Mouse (Mus musculus): ENCODE data around the gene Tuba1b. TPM values are rescaled to one million over a fixed set of nuclear protein-coding genes. Genes with fewer than 3 reads are reported as not detected.
"Not testable (repeated sequence)": the region's sequence is repeated elsewhere in the genome, so short reads cannot be mapped to it uniquely, and the experiment has no call there.

Tuba1b gene
- polyA plus RNA-seq, 1 experiment from 2014 or later = 1,854 TPM

GRCm38 (mm10) chr15:98933004-98933671 lies 1.2 kb downstream of the Tuba1b start:
- H3K4me3 ChIP-seq (ENCODE audit: low read depth, low read length) = peak overlapping the region; percentile 84
- H3K36me3 ChIP-seq (ENCODE audit: control insufficient read depth, insufficient read depth, low read length); ATAC-seq (replicated peaks; ENCODE audit: low FRiP score); H3K27me3 ChIP-seq (replicated peaks; ENCODE audit: control insufficient read depth, insufficient read depth, low read length); H3K9me3 ChIP-seq (ENCODE audit: control insufficient read depth, low read length); DNase-seq (ENCODE audit: low spot score): not testable (repeated sequence)
- 17% methylated on average over 8 of the region's 9 CpGs for WGBS
- H3K4me2 ChIP-seq = peak overlapping the region; percentile 99
- peak overlapping the region; percentile 99 for H3K27ac ChIP-seq (ENCODE audit: low read depth, low read length)
- H3K4me1 ChIP-seq (replicated peaks; ENCODE audit: control insufficient read depth, insufficient read depth, low read length) = peaks cover 17% of the 10 kb centered on the region
- H3K9ac ChIP-seq (ENCODE audit: low read depth, low read length) = peak overlapping the region; percentile 96

DNA sequence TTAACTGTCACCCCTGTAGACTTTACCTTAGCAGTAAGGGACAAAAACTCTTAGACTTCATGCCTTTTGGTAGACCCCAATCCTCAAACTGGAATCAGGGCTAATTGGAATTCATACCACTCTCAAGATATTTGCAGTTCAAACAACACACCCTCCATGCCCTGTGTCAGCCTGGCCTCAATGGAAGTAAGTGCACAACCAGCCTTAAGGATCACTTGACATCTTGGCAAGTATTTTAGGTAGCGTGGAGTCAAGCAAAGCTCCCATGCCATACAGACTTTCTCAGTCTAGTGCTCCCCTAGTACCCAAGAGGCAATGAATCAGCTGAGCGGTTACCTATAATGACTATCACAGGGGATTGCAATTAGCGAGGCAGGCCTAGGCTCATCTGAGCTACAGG lies 3.4 kb downstream of the Tuba1b start:
- no peak for ATAC-seq (replicated peaks; ENCODE audit: low FRiP score)
- Histone ChIP-seq H3K4me1 (replicated peaks; ENCODE audit: control insufficient read depth, insufficient read depth, low read length) (peaks cover 17% of the 10 kb centered on the region), H3K36me3 (ENCODE audit: control insufficient read depth, insufficient read depth, low read length) (peaks cover 2% of the 10 kb centered on the region; the same call in 1 of the 2 replicates), H3K9ac (ENCODE audit: low read depth, low read length) (no peak overlapping the region), H3K27me3 (replicated peaks; ENCODE audit: control insufficient read depth, insufficient read depth, low read length) (no peaks in the 10 kb centered on the region), H3K9me3 (ENCODE audit: control insufficient read depth, low read length) (no peaks in the 10 kb centered on the region), H3K27ac (ENCODE audit: low read depth, low read length) (0 out of 2 replicates have a peak overlapping the region, but pooled peaks have one; percentile 42), H3K4me2 (peak overlapping the region; percentile 3; the same call in 1 of the 2 replicates), H3K4me3 (ENCODE audit: low read depth, low read length) (no peak overlapping the region)
- DNase-seq (ENCODE audit: low spot score) = no peak
- 81% methylated on average over 3 of the region's 3 CpGs for WGBS

GRCm38 (mm10) chr15:98930017-98930734 lies 4.2 kb downstream of the Tuba1b start:
- no peaks in the 10 kb centered on the region for H3K9me3 ChIP-seq (ENCODE audit: control insufficient read depth, low read length)
- H3K4me2 ChIP-seq = no peak overlapping the region
- no peak overlapping the region; the same call in 1 of the 2 replicates for H3K4me3 ChIP-seq (ENCODE audit: low read depth, low read length)
- peak overlapping the region; percentile 22; the same call in 1 of the 2 replicates for H3K27ac ChIP-seq (ENCODE audit: low read depth, low read length)
- H3K27me3 ChIP-seq (replicated peaks; ENCODE audit: control insufficient read depth, insufficient read depth, low read length) = no peaks in the 10 kb centered on the region
- no peak for DNase-seq (ENCODE audit: low spot score)
- H3K36me3 ChIP-seq (ENCODE audit: control insufficient read depth, insufficient read depth, low read length) = peaks cover 2% of the 10 kb centered on the region; the same call in 1 of the 2 replicates
- H3K4me1 ChIP-seq (replicated peaks; ENCODE audit: control insufficient read depth, insufficient read depth, low read length) = peaks cover 9% of the 10 kb centered on the region
- ATAC-seq (replicated peaks; ENCODE audit: low FRiP score) = no peak
- no peak overlapping the region for H3K9ac ChIP-seq (ENCODE audit: low read depth, low read length)
- WGBS = 47% methylated on average over 8 of the region's 8 CpGs

GRCm38 (mm10) chr15:98928598-98929240 lies 5.6 kb downstream of the Tuba1b start:
- 15% methylated on average over 13 of the region's 13 CpGs for WGBS

DNA sequence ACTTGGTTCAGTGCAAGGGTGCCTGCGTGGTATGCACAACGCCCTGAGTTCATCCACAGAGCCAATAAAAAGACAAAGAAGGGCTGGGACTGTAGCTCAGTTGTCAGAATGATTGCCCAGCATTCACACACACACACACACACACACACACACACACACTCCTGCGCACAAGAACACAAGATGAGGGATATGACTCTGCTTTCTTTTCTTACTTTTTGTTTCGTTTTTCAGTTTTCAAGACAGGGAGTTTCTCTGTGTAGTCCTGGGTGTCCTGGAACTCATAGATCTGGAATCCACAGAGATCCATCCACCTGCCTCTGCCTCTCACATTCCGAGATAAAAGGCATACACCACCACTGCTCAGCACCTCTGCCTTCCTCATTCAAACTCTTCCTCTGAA lies 6.8 kb downstream of the Tuba1b start:
- Histone ChIP-seq H3K4me2 (no peak overlapping the region), H3K9me3 (ENCODE audit: control insufficient read depth, low read length) (no peaks in the 10 kb centered on the region), H3K36me3 (ENCODE audit: control insufficient read depth, insufficient read depth, low read length) (no peaks in the 10 kb centered on the region), H3K4me1 (replicated peaks; ENCODE audit: control insufficient read depth, insufficient read depth, low read length) (peaks cover 6% of the 10 kb centered on the region; the same call in 1 of the 2 replicates), H3K27me3 (replicated peaks; ENCODE audit: control insufficient read depth, insufficient read depth, low read length) (no peaks in the 10 kb centered on the region), H3K27ac (ENCODE audit: low read depth, low read length) (no peak overlapping the region), H3K9ac (ENCODE audit: low read depth, low read length) (no peak overlapping the region), H3K4me3 (ENCODE audit: low read depth, low read length) (no peak overlapping the region)
- no peak for DNase-seq (ENCODE audit: low spot score)
- 81% methylated on average over 5 of the region's 5 CpGs for WGBS
- ATAC-seq (replicated peaks; ENCODE audit: low FRiP score) = no peak

More at GRCm38 (mm10) chr15:98928598-98929240, 5.6 kb downstream of the Tuba1b start:
- Histone ChIP-seq H3K9ac (ENCODE audit: low read depth, low read length) (no peak overlapping the region), H3K4me2 (0 out of 2 replicates have a peak overlapping the region, but pooled peaks have one; percentile 29), H3K27ac (ENCODE audit: low read depth, low read length) (no peak overlapping the region), H3K4me3 (ENCODE audit: low read depth, low read length) (no peak overlapping the region), H3K36me3 (ENCODE audit: control insufficient read depth, insufficient read depth, low read length) (peaks cover 2% of the 10 kb centered on the region; the same call in 1 of the 2 replicates), H3K9me3 (ENCODE audit: control insufficient read depth, low read length) (no peaks in the 10 kb centered on the region), H3K4me1 (replicated peaks; ENCODE audit: control insufficient read depth, insufficient read depth, low read length) (peaks cover 8% of the 10 kb centered on the region; the same call in 1 of the 2 replicates), H3K27me3 (replicated peaks; ENCODE audit: control insufficient read depth, insufficient read depth, low read length) (no peaks in the 10 kb centered on the region)
- peak; percentile 61 for DNase-seq (ENCODE audit: low spot score)
- 0 out of 2 replicates have a peak, but pooled peaks have one; percentile 22 for ATAC-seq (replicated peaks; ENCODE audit: low FRiP score)

- no peaks in the 10 kb centered on the region for H3K27me3 ChIP-seq (replicated peaks; ENCODE audit: control insufficient read depth, insufficient read depth, low read length)
- H3K9me3 ChIP-seq (ENCODE audit: control insufficient read depth, low read length) = no peaks in the 10 kb centered on the region
- DNase-seq (ENCODE audit: low spot score) (no peak), ATAC-seq (replicated peaks; ENCODE audit: low FRiP score) (no peak)
- peaks cover 4% of the 10 kb centered on the region; the same call in 1 of the 2 replicates for H3K4me1 ChIP-seq (replicated peaks; ENCODE audit: control insufficient read depth, insufficient read depth, low read length)
- no peak overlapping the region for H3K4me3 ChIP-seq (ENCODE audit: low read depth, low read length)
- no peak overlapping the region for H3K4me2 ChIP-seq
- H3K27ac ChIP-seq (ENCODE audit: low read depth, low read length) = no peak overlapping the region
- H3K9ac ChIP-seq (ENCODE audit: low read depth, low read length) = no peak overlapping the region
- no peaks in the 10 kb centered on the region for H3K36me3 ChIP-seq (ENCODE audit: control insufficient read depth, insufficient read depth, low read length)
- 57% methylated on average over 3 of the region's 3 CpGs for WGBS
These were observed 9.7 kb downstream of the Tuba1b start for GRCm38 (mm10) chr15:98924682-98925081.

GRCm38 (mm10) chr15:98923031-98923537 lies 11.3 kb downstream of the Tuba1b start:
- no peak for ATAC-seq (replicated peaks; ENCODE audit: low FRiP score)
- Histone ChIP-seq H3K4me2 (no peak overlapping the region), H3K4me3 (ENCODE audit: low read depth, low read length) (no peak overlapping the region), H3K27ac (ENCODE audit: low read depth, low read length) (no peak overlapping the region), H3K9ac (ENCODE audit: low read depth, low read length) (no peak overlapping the region), H3K4me1 (replicated peaks; ENCODE audit: control insufficient read depth, insufficient read depth, low read length) (no peaks in the 10 kb centered on the region; the same call in 1 of the 2 replicates), H3K9me3 (ENCODE audit: control insufficient read depth, low read length) (no peaks in the 10 kb centered on the region), H3K27me3 (replicated peaks; ENCODE audit: control insufficient read depth, insufficient read depth, low read length) (no peaks in the 10 kb centered on the region), H3K36me3 (ENCODE audit: control insufficient read depth, insufficient read depth, low read length) (no peaks in the 10 kb centered on the region)
- WGBS = 77% methylated on average over 2 of the region's 2 CpGs
- no peak for DNase-seq (ENCODE audit: low spot score)

DNA sequence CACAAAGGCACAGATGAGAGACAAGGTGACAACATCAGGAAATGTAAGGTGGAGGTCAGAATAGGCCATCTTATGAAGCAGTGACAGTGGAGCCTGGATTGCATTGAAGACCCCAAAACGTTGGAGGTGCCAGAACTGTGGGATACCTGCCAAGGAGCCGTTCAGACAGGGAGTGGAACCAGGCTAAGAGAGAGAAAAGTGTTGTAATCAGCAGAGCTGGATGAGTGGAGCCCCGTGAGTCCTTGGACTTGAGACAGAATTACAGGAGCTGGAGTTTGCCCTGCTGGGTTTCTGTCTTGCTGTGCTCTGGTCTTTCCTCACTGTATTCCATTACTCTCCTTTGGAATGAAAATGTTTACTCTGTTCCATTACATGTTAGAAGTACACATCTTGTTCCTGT lies 11.8 kb downstream of the Tuba1b start:
- no peak overlapping the region for H3K4me2 ChIP-seq
- DNase-seq (ENCODE audit: low spot score) (no peak), ATAC-seq (replicated peaks; ENCODE audit: low FRiP score) (no peak)
- no peak overlapping the region for H3K27ac ChIP-seq (ENCODE audit: low read depth, low read length)
- no peaks in the 10 kb centered on the region for H3K36me3 ChIP-seq (ENCODE audit: control insufficient read depth, insufficient read depth, low read length)
- 49% methylated on average over 3 of the region's 3 CpGs for whole genome bisulfite sequencing
- H3K9me3 ChIP-seq (ENCODE audit: control insufficient read depth, low read length) = no peaks in the 10 kb centered on the region
- H3K4me1 ChIP-seq (replicated peaks; ENCODE audit: control insufficient read depth, insufficient read depth, low read length) = no peaks in the 10 kb centered on the region; the same call in 1 of the 2 replicates
- H3K4me3 ChIP-seq (ENCODE audit: low read depth, low read length) = no peak overlapping the region
- no peaks in the 10 kb centered on the region for H3K27me3 ChIP-seq (replicated peaks; ENCODE audit: control insufficient read depth, insufficient read depth, low read length)
- H3K9ac ChIP-seq (ENCODE audit: low read depth, low read length) = no peak overlapping the region

Data from liver, embryonic 11.5 days (tissue).